Mouse (Mus musculus) frontal cortex, postnatal 36 days (tissue): Measurements from ENCODE around the gene Pnp.
"Not testable (repeated sequence)": the region's sequence is repeated elsewhere in the genome, so short reads cannot be mapped to it uniquely, and the experiment has no call there.

ENCODE experiments used
- DNase-seq, 2 experiments: peaks; one replicate each; pipeline ENCODE4 v3.0.0; 2022; ENCODE audit warnings: low spot score in 2 of 2

The Pnp gene

GRCm38 (mm10) chr14:50930754-50931492 is at the start of gene Pnp, which contains the start of gene Pip4p1:
Gene Pnp (plus strand): TSS chr14:50931082.
Gene Pip4p1 (minus strand): TSS chr14:50930856.
- DNase-seq, result peak; percentile 98 to 100

- no peak for DNase-seq
These were observed 39.3 kb upstream of the Pnp start for GRCm38 (mm10) chr14:50891621-50892020.

GRCm38 (mm10) chr14:50892091-50892490 is 38.8 kb upstream of the Pnp start:
- no peak for DNase-seq

GRCm38 (mm10) chr14:50892541-50893459 is 38.1 kb upstream of the Pnp start:
- no peak for DNase-seq

GRCm38 (mm10) chr14:50895407-50895806 is 35.5 kb upstream of the Pnp start:
- DNase-seq, result no peak

DNA sequence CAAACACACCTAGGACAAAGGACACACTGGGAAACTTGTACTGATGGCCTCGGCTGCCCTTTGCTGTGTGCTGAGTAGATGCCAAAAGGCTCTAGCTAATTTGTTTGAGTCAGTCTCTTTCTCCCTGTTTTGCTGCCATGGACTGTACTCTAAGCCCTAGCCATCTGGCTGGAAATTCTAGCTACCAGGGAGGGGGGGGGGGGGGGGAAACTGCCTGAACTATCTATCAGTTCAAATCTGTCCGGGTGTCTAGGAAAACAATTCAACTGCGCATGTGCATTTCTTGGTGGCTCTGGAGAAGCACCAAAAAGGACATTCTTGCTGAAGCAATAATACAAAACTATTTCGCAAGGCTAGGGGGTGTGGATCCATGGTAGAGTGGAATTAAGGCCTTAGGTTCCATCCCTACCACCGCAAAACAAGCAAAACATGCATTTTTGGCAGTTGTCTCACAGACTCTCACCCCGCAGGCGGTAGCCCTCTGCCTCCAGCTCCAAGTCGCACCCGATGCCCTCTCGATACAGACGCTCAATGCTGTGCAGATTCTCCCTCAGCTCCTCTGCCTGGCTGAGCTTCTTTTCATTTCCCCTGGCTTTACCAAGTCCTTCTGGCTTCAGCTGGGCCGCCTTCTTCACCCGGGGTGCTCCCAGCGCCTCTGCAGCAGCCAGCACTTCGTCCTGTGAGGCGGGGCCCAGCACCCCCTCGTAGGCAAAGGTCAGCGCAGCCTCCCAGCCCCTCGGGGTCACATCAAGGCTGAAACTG is 34.7 kb upstream of the Pnp start:
- DNase-seq, result peak; percentile 43 to 49

DNA sequence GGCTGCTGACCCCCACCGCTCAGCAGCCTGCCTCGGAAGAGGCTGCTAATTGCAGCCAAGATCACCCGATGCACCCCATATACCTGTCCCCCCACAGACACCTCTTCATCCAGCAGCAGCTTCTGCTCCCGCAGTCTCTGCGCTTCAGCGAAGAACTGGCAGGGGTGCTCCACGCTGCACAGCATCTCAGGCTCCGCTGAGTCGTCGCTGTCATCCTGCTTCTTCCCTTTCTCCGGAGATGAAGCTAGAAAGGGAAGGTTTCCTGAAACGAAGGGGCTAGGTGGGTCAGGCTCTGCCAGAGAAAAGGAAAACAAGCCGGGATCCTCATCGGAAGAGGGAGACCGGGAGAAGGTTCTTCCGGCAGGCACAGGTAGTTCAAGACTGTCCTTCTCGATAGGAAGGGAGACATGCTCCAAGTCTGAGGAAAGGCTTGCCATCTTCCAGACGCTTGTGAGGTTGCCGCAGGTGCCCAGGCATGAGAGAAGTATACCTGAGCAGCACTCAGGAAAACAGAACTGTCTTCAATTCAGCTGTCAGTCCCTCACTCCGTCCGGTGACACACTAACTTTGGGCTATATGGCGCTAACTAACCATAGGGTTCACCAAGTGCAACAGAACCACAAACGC is 34.0 kb upstream of the Pnp start:
- peak in 1 of 2 experiments; percentile 44 for DNase-seq

GRCm38 (mm10) chr14:50897374-50897765 is 33.5 kb upstream of the Pnp start, which contains the start of gene Klhl33:
Gene Klhl33 (minus strand): TSS chr14:50897507.
- no peak for DNase-seq

DNA sequence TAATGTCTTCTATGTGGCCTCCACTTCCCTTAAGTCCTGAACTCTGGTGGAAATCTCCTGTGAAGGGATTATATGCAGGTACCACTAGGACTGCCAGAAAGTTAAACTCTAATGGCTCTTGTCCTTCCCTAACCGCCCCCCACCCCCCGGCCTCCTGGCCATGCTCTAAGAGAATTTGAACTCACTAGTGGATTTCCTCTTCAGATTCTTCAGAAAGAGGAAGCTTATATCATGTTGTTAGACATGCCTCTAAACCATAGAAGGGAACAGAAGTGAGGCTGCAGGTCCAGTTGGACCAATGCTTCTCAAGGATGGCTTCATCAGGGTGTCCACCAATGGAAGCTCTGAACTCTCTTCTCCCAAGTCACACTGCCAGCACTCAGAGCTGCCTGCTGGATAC is 32.9 kb upstream of the Pnp start:
- DNase-seq, result not testable (repeated sequence)

DNA sequence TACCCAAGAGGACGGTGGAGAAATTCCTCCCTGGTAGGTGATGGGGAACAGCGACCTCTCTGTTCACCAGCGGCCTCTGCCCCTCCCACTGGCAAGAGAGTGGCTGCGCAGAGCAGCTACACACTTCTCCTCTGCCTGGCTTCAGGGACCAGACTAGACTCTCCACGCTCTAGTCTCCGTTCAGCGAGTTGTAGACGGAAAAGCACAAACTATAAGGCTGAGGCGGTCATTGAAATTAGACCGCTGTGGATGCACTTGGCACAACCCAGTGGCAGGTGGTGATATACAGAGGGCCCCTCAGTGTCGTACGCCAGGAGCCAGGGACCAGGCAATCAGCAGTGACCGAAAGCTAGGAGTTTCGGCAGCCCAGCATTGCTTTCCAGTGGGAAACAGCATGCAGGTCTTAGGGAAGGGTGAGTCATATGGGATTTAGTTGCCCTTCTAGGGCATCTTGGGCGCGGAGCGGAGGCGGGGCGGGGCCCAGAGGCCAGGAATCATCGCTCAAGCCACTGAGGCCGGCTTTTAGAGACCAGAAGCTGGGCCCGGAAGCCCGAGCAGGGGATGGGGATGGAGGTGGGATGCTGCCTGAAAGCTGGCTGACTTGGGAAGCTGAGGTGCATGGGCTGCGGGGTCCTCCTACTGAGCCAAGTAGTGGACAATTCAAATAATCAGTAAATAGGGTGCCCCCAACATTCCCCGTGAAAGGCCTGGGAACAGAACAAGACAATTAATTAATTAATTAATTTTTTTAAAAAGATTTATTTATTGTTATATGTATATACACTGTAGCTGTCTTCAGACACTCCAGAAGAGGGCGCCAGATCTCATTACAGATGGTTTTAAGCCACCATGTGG is 26.7 kb upstream of the Pnp start:
- no peak for DNase-seq

- DNase-seq, result no peak
These were observed 26.1 kb upstream of the Pnp start for GRCm38 (mm10) chr14:50904828-50905129.

GRCm38 (mm10) chr14:50905327-50905726 is 25.6 kb upstream of the Pnp start:
- not testable (repeated sequence) for DNase-seq

DNA sequence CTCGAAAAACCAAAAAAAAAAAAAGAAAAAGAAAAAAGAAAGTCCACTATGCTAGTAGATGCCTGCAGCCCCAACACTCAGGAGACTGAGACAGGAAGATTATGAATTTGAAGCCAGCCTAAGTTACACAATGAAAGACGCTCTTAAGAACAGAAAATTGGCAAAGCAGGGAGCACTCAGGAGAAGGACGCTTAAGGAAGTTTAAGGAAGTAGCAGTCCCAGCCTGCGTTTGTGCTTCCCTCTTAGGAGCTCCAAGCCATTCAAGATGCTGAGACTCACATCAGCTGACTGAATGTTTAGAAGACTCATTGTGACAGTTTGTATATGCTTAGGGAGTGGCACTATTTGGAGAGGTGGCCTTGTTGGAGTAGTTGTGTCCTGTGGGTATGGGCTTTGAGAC is 22.8 kb upstream of the Pnp start:
- no peak for DNase-seq

- no peak for DNase-seq
These were observed 19.5 kb upstream of the Pnp start for GRCm38 (mm10) chr14:50911356-50911755.

- not testable (repeated sequence) for DNase-seq
These were observed 7.4 kb upstream of the Pnp start for GRCm38 (mm10) chr14:50923437-50923836.

GRCm38 (mm10) chr14:50924281-50925064 is 6.4 kb upstream of the Pnp start, which contains the start of the genes Osgep and Apex1:
Gene Osgep (minus strand): TSS chr14:50924893.
Gene Apex1 (plus strand): TSS chr14:50924968.
- DNase-seq, result peak; percentile 96 to 98

- peak in 1 of 2 experiments; percentile 22 for DNase-seq
These were observed 5.6 kb upstream of the Pnp start for GRCm38 (mm10) chr14:50925111-50925920.

DNA sequence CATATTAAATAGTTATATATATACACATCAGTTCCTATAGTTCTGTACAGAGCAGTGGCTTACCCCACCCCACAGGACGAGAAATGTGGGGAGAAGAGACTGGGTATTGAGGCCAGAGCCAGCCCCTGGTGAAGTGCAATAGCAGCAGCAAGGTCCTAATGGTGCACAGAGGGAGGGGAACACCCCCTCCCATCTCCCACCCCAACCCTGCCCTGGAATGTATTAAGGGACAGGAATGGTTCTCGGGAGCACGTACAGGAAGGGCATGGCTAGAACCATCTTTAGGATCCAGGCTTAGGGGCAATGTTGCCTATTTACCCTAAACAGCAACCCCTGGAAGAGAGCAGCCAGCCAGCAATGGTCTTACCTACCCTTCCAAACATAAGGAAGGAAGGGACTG is 3.5 kb upstream of the Pnp start:
- no peak for DNase-seq

- no peak for DNase-seq
These were observed 931 bp upstream of the Pnp start for GRCm38 (mm10) chr14:50929951-50930350.
